Mouse (Mus musculus): Measurements from ENCODE around the gene Olfr1219.

Gene Olfr1219

GRCm38 (mm10) chr2:89083413-89083812 is at the start of gene Olfr1219:
Gene Olfr1219, minus strand, starts transcription at chr2:89083513.
- DNase-seq = no peak

- DNase-seq = no peak
Observed at GRCm38 (mm10) chr2:89132954-89133353, 49.6 kb upstream of the Olfr1219 start, which contains the start of gene Olfr1222. Gene Olfr1222, minus strand, starts transcription at chr2:89133054.

GRCm38 (mm10) chr2:89117183-89117582 is 33.9 kb upstream of the Olfr1219 start, which contains the start of gene Olfr1221:
Gene Olfr1221, minus strand, starts transcription at chr2:89117283.
- DNase-seq = no peak

- DNase-seq = no peak
Observed at GRCm38 (mm10) chr2:89106735-89107134, 23.4 kb upstream of the Olfr1219 start, which contains the start of gene Olfr1220. Gene Olfr1220, minus strand, starts transcription at chr2:89106835.

GRCm38 (mm10) chr2:89105651-89106050 is 22.3 kb upstream of the Olfr1219 start:
- no peak for DNase-seq

- DNase-seq = no peak
Observed at GRCm38 (mm10) chr2:89093848-89094247, 10.5 kb upstream of the Olfr1219 start.

- DNase-seq = no peak
Observed at GRCm38 (mm10) chr2:89081487-89081886, 1.8 kb downstream of the Olfr1219 start.

GRCm38 (mm10) chr2:89061087-89061486 is 22.2 kb downstream of the Olfr1219 start, which contains the start of gene Olfr1218:
Gene Olfr1218, minus strand, starts transcription at chr2:89061187.
- DNase-seq = no peak

GRCm38 (mm10) chr2:89031965-89032364 is 51.3 kb downstream of the Olfr1219 start, which contains the start of gene Olfr1217:
Gene Olfr1217, minus strand, starts transcription at chr2:89032065.
- DNase-seq = no peak

All from heart, adult 11 months (tissue).